Mouse (Mus musculus): Measurements from ENCODE around the gene Agpat2. TPM values are rescaled to one million over a fixed set of nuclear protein-coding genes. Genes with fewer than 3 reads are reported as not detected.

Gene Agpat2
- polyA plus RNA-seq, 1 experiment from 2014 or later, result 79.9 TPM

DNA sequence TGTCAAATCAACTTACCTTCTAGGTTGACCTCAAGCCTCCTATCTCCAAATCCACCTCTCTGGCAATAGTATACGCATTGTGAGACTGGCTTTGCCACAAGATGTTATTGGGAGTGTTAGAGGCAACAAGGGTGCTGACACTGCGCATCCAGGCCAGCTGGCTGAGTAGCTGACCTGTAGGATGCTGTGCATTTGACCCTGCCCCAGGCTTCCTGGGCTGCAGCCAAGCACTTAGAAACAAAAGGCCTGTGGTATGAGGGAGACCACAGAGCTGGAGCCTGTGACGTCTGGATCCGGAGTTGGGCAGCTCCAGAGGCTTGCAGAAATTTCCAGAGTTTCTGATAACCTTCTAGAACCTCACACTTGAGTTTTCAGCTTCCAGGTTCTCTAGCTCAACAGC, 61.1 kb downstream of the Agpat2 start:
- Histone ChIP-seq H3K27me3 (replicated peaks) (peaks cover 13% of the 10 kb centered on the region; the same call in 1 of the 2 replicates), H3K9ac (no peak overlapping the region), H3K4me2 (replicated peaks) (no peak overlapping the region), H3K4me3 (replicated peaks) (no peak overlapping the region), H3K27ac (no peak overlapping the region), H3K9me3 (no peaks in the 10 kb centered on the region), H3K36me3 (no peaks in the 10 kb centered on the region), H3K4me1 (replicated peaks) (peaks cover 8% of the 10 kb centered on the region; the same call in 1 of the 2 replicates)
- WGBS, result 70% methylated on average over 4 of the region's 4 CpGs
- ATAC-seq, result no peak

MicroRNAs within 50 kb of the gene (microRNA counts, 519-probe panel; counts per million panel counts)
- microRNA mmu-miR-126-3p (4,115 counts per million, percentile 95 among the panel's probes with 10 or more counts), microRNA mmu-miR-126-5p (3,247 counts per million, percentile 81 among the panel's probes with 10 or more counts)

Other genes with a start within 250 kb of the Agpat2 start
- gene Card9, start 243.5 kb downstream of the Agpat2 start, polyA plus RNA-seq (2015; fragmentation: Nextera tagmentation; extraction: Ambion mirVana), result 0.79 and 0.91 TPM in 2 replicates
- gene Snapc4, start 223.8 kb downstream of the Agpat2 start, polyA plus RNA-seq (2015; fragmentation: Nextera tagmentation; extraction: Ambion mirVana), result 19.7 and 25.2 TPM in 2 replicates
- 88.2 and 90.6 TPM in 2 replicates for gene Entr1, start 215.1 kb downstream of the Agpat2 start, polyA plus RNA-seq (2015; fragmentation: Nextera tagmentation; extraction: Ambion mirVana)
- gene Pmpca, start 215.1 kb downstream of the Agpat2 start, polyA plus RNA-seq (2015; fragmentation: Nextera tagmentation; extraction: Ambion mirVana), result 101 and 105 TPM in 2 replicates
- gene Inpp5e, start 195.2 kb downstream of the Agpat2 start, polyA plus RNA-seq (2015; fragmentation: Nextera tagmentation; extraction: Ambion mirVana), result 14.6 and 17.1 TPM in 2 replicates
- gene Sec16a, start 159.2 kb downstream of the Agpat2 start, polyA plus RNA-seq (2015; fragmentation: Nextera tagmentation; extraction: Ambion mirVana), result 20.2 and 24.7 TPM in 2 replicates
- 11.3 and 12.2 TPM in 2 replicates for gene Notch1, start 87.8 kb downstream of the Agpat2 start, polyA plus RNA-seq (2015; fragmentation: Nextera tagmentation; extraction: Ambion mirVana)
- gene Egfl7, start 24.4 kb downstream of the Agpat2 start, polyA plus RNA-seq (2015; fragmentation: Nextera tagmentation; extraction: Ambion mirVana), result 113 and 124 TPM in 2 replicates
- not detected in 2 replicates for gene Gm20532, start 17.8 kb downstream of the Agpat2 start, polyA plus RNA-seq (2015; fragmentation: Nextera tagmentation; extraction: Ambion mirVana)
- 31.1 and 32.6 TPM in 2 replicates for gene Fam69b, start 24.0 kb upstream of the Agpat2 start, polyA plus RNA-seq (2015; fragmentation: Nextera tagmentation; extraction: Ambion mirVana)
- gene Lcn4, start 66.9 kb upstream of the Agpat2 start, polyA plus RNA-seq (2015; fragmentation: Nextera tagmentation; extraction: Ambion mirVana), result not detected in 2 replicates